Mouse (Mus musculus): ENCODE results near the gene Btbd3. TPM values are rescaled to one million over a fixed set of nuclear protein-coding genes. Genes with fewer than 3 reads are reported as not detected.

Gene Btbd3
- polyA plus RNA-seq, 1 experiment from 2014 or later = 13.0 TPM

GRCm38 (mm10) chr2:138338524-138338923, 82.2 kb downstream of the Btbd3 start:
- no peak overlapping the region for H3K4me2 ChIP-seq (ENCODE audit: low read length)
- H3K4me1 ChIP-seq (replicated peaks; ENCODE audit: insufficient read depth, low read length) = no peaks in the 10 kb centered on the region
- H3K9ac ChIP-seq (ENCODE audit: low read depth, low read length) = no peak overlapping the region
- H3K9me3 ChIP-seq (replicated peaks; ENCODE audit: low read length) = no peaks in the 10 kb centered on the region
- no peak overlapping the region for H3K4me3 ChIP-seq (replicated peaks; ENCODE audit: low read depth, low read length)
- no peak for DNase-seq (ENCODE audit: low spot score)
- no peak for TF ChIP-seq CTCF (IDR thresholded peaks at IDR 0.05; ENCODE audit: low read depth)
- no peaks in the 10 kb centered on the region for H3K36me3 ChIP-seq (ENCODE audit: insufficient read depth, low read length)
- ATAC-seq (replicated peaks; ENCODE audit: low FRiP score, low read depth) = no peak
- H3K27me3 ChIP-seq (ENCODE audit: insufficient read depth, low read length) = no peaks in the 10 kb centered on the region
- WGBS = 32% methylated on average over 1 of the region's 1 CpGs
- no peak overlapping the region for H3K27ac ChIP-seq

GRCm38 (mm10) chr2:138355366-138355765, 99.0 kb downstream of the Btbd3 start:
- no peaks in the 10 kb centered on the region for H3K27me3 ChIP-seq (ENCODE audit: insufficient read depth, low read length)
- no peak for ATAC-seq (replicated peaks; ENCODE audit: low FRiP score, low read depth)
- H3K4me2 ChIP-seq (ENCODE audit: low read length) = no peak overlapping the region
- H3K27ac ChIP-seq = no peak overlapping the region
- H3K36me3 ChIP-seq (ENCODE audit: insufficient read depth, low read length) = no peaks in the 10 kb centered on the region
- no peak overlapping the region for H3K9ac ChIP-seq (ENCODE audit: low read depth, low read length)
- no peaks in the 10 kb centered on the region for H3K4me1 ChIP-seq (replicated peaks; ENCODE audit: insufficient read depth, low read length)
- H3K9me3 ChIP-seq (replicated peaks; ENCODE audit: low read length) = no peaks in the 10 kb centered on the region
- 86% methylated on average over 3 of the region's 3 CpGs for WGBS
- H3K4me3 ChIP-seq (replicated peaks; ENCODE audit: low read depth, low read length) = no peak overlapping the region
- no peak for DNase-seq (ENCODE audit: low spot score)
- TF ChIP-seq CTCF (IDR thresholded peaks at IDR 0.05; ENCODE audit: low read depth) = no peak

- no peak overlapping the region for H3K4me3 ChIP-seq (replicated peaks; ENCODE audit: low read depth, low read length)
- no peak overlapping the region for H3K4me2 ChIP-seq (ENCODE audit: low read length)
- no peak overlapping the region for H3K9ac ChIP-seq (ENCODE audit: low read depth, low read length)
- H3K9me3 ChIP-seq (replicated peaks; ENCODE audit: low read length) = no peaks in the 10 kb centered on the region
- ATAC-seq (replicated peaks; ENCODE audit: low FRiP score, low read depth) = no peak
- no peaks in the 10 kb centered on the region for H3K4me1 ChIP-seq (replicated peaks; ENCODE audit: insufficient read depth, low read length)
- DNase-seq (ENCODE audit: low spot score) = peak; percentile 7
- H3K36me3 ChIP-seq (ENCODE audit: insufficient read depth, low read length) = no peaks in the 10 kb centered on the region
- no peak for TF ChIP-seq CTCF (IDR thresholded peaks at IDR 0.05; ENCODE audit: low read depth)
- H3K27me3 ChIP-seq (ENCODE audit: insufficient read depth, low read length) = no peaks in the 10 kb centered on the region
- 59% methylated on average over 5 of the region's 5 CpGs for WGBS
- H3K27ac ChIP-seq = no peak overlapping the region
These were observed 106.1 kb downstream of the Btbd3 start for GRCm38 (mm10) chr2:138362474-138362873.

- no peak overlapping the region for H3K9ac ChIP-seq (ENCODE audit: low read depth, low read length)
- H3K4me2 ChIP-seq (ENCODE audit: low read length) = no peak overlapping the region
- no peaks in the 10 kb centered on the region for H3K9me3 ChIP-seq (replicated peaks; ENCODE audit: low read length)
- ATAC-seq (replicated peaks; ENCODE audit: low FRiP score, low read depth) (no peak), DNase-seq (ENCODE audit: low spot score) (no peak)
- no peak overlapping the region for H3K27ac ChIP-seq
- no peaks in the 10 kb centered on the region for H3K4me1 ChIP-seq (replicated peaks; ENCODE audit: insufficient read depth, low read length)
- H3K4me3 ChIP-seq (replicated peaks; ENCODE audit: low read depth, low read length) = no peak overlapping the region
- no peaks in the 10 kb centered on the region for H3K27me3 ChIP-seq (ENCODE audit: insufficient read depth, low read length)
- no peak for TF ChIP-seq CTCF (IDR thresholded peaks at IDR 0.05; ENCODE audit: low read depth)
- 85% methylated on average over 4 of the region's 4 CpGs for WGBS
- H3K36me3 ChIP-seq (ENCODE audit: insufficient read depth, low read length) = no peaks in the 10 kb centered on the region
These were observed 109.0 kb downstream of the Btbd3 start for GRCm38 (mm10) chr2:138365391-138365790.

GRCm38 (mm10) chr2:138374556-138374955, 118.2 kb downstream of the Btbd3 start:
- H3K9ac ChIP-seq (ENCODE audit: low read depth, low read length) = no peak overlapping the region
- H3K36me3 ChIP-seq (ENCODE audit: insufficient read depth, low read length) = no peaks in the 10 kb centered on the region
- no peak overlapping the region for H3K4me2 ChIP-seq (ENCODE audit: low read length)
- no peak for DNase-seq (ENCODE audit: low spot score)
- H3K27me3 ChIP-seq (ENCODE audit: insufficient read depth, low read length) = no peaks in the 10 kb centered on the region
- no peak for ATAC-seq (replicated peaks; ENCODE audit: low FRiP score, low read depth)
- no peak overlapping the region for H3K27ac ChIP-seq
- TF ChIP-seq CTCF (IDR thresholded peaks at IDR 0.05; ENCODE audit: low read depth) = no peak
- no peak overlapping the region for H3K4me3 ChIP-seq (replicated peaks; ENCODE audit: low read depth, low read length)
- H3K4me1 ChIP-seq (replicated peaks; ENCODE audit: insufficient read depth, low read length) = no peaks in the 10 kb centered on the region
- no peaks in the 10 kb centered on the region for H3K9me3 ChIP-seq (replicated peaks; ENCODE audit: low read length)
- WGBS = 86% methylated on average over 5 of the region's 5 CpGs

GRCm38 (mm10) chr2:138378855-138379254, 122.5 kb downstream of the Btbd3 start:
- Histone ChIP-seq H3K27ac (no peak overlapping the region), H3K27me3 (ENCODE audit: insufficient read depth, low read length) (no peaks in the 10 kb centered on the region), H3K4me1 (replicated peaks; ENCODE audit: insufficient read depth, low read length) (no peaks in the 10 kb centered on the region), H3K36me3 (ENCODE audit: insufficient read depth, low read length) (no peaks in the 10 kb centered on the region), H3K9ac (ENCODE audit: low read depth, low read length) (no peak overlapping the region), H3K9me3 (replicated peaks; ENCODE audit: low read length) (no peaks in the 10 kb centered on the region), H3K4me2 (ENCODE audit: low read length) (no peak overlapping the region), H3K4me3 (replicated peaks; ENCODE audit: low read depth, low read length) (no peak overlapping the region)
- no peak for TF ChIP-seq CTCF (IDR thresholded peaks at IDR 0.05; ENCODE audit: low read depth)
- DNase-seq (ENCODE audit: low spot score) = no peak
- ATAC-seq (replicated peaks; ENCODE audit: low FRiP score, low read depth) = no peak

- H3K36me3 ChIP-seq (ENCODE audit: insufficient read depth, low read length) = no peaks in the 10 kb centered on the region
- peak; percentile 7 for DNase-seq (ENCODE audit: low spot score)
- TF ChIP-seq CTCF (IDR thresholded peaks at IDR 0.05; ENCODE audit: low read depth) = no peak
- no peak overlapping the region for H3K4me2 ChIP-seq (ENCODE audit: low read length)
- no peaks in the 10 kb centered on the region for H3K9me3 ChIP-seq (replicated peaks; ENCODE audit: low read length)
- H3K4me3 ChIP-seq (replicated peaks; ENCODE audit: low read depth, low read length) = no peak overlapping the region
- no peaks in the 10 kb centered on the region for H3K4me1 ChIP-seq (replicated peaks; ENCODE audit: insufficient read depth, low read length)
- H3K27ac ChIP-seq = no peak overlapping the region
- WGBS = 68% methylated on average over 2 of the region's 2 CpGs
- ATAC-seq (replicated peaks; ENCODE audit: low FRiP score, low read depth) = no peak
- H3K27me3 ChIP-seq (ENCODE audit: insufficient read depth, low read length) = no peaks in the 10 kb centered on the region
- H3K9ac ChIP-seq (ENCODE audit: low read depth, low read length) = no peak overlapping the region
These were observed 128.4 kb downstream of the Btbd3 start for GRCm38 (mm10) chr2:138384762-138385161.

Data from kidney, postnatal 0 days (tissue).